Mouse (Mus musculus) R1 (cell line): ENCODE results near the gene Mrps11.

Experiments
- DNase-seq: peaks from one replicate; pipeline ENCODE4 v3.0.0-alpha.2; 2018; ENCODE audit warnings: low read depth, low spot score

The Mrps11 gene

GRCm38 (mm10) chr7:78782639-78783581 is at the start of gene Mrps11, which contains the start of gene Mrpl46:
TSS of gene Mrps11 (plus strand) at chr7:78783119.
TSS of gene Mrpl46 (minus strand) at chr7:78783531.
- DNase-seq = peak; percentile 89

GRCm38 (mm10) chr7:78737196-78737595 is 45.7 kb upstream of the Mrps11 start:
- no peak for DNase-seq

GRCm38 (mm10) chr7:78737614-78738210 is 45.2 kb upstream of the Mrps11 start, which contains the start of gene Ntrk3:
TSS of gene Ntrk3 (minus strand) at chr7:78738012.
- DNase-seq = no peak

GRCm38 (mm10) chr7:78739351-78740000 is 43.4 kb upstream of the Mrps11 start:
- no peak for DNase-seq

- no peak for DNase-seq
These were observed 39.1 kb upstream of the Mrps11 start for GRCm38 (mm10) chr7:78743731-78744385.

- DNase-seq = no peak
These were observed 30.0 kb upstream of the Mrps11 start for GRCm38 (mm10) chr7:78752961-78753360.

GRCm38 (mm10) chr7:78753752-78754457 is 29.0 kb upstream of the Mrps11 start:
- DNase-seq = no peak

- no peak for DNase-seq
These were observed 28.4 kb upstream of the Mrps11 start for GRCm38 (mm10) chr7:78754458-78755000.

GRCm38 (mm10) chr7:78763801-78764200 is 19.1 kb upstream of the Mrps11 start:
- no peak for DNase-seq

- no peak for DNase-seq
These were observed 17.7 kb upstream of the Mrps11 start for GRCm38 (mm10) chr7:78765215-78765631.

- DNase-seq = peak; percentile 76
These were observed 16.8 kb upstream of the Mrps11 start for GRCm38 (mm10) chr7:78766019-78766683.

GRCm38 (mm10) chr7:78767929-78768531 is 14.9 kb upstream of the Mrps11 start:
- DNase-seq = no peak

GRCm38 (mm10) chr7:78769075-78769652 is 13.8 kb upstream of the Mrps11 start:
- DNase-seq = no peak

GRCm38 (mm10) chr7:78770936-78771335 is 12.0 kb upstream of the Mrps11 start:
- DNase-seq = peak; percentile 69

- DNase-seq = no peak
These were observed 4.2 kb upstream of the Mrps11 start for GRCm38 (mm10) chr7:78778741-78779140.

GRCm38 (mm10) chr7:78785906-78786305 is 3.0 kb downstream of the Mrps11 start:
- DNase-seq = no peak

GRCm38 (mm10) chr7:78787793-78788380 is 5.0 kb downstream of the Mrps11 start:
- no peak for DNase-seq

GRCm38 (mm10) chr7:78791359-78792222 is 8.7 kb downstream of the Mrps11 start:
- DNase-seq = peak; percentile 75
